Mouse (Mus musculus) G1E (cell line): ENCODE measurements around the gene Prph.
"Not testable (repeated sequence)": the region's sequence is repeated elsewhere in the genome, so short reads cannot be mapped to it uniquely, and the experiment has no call there.

Experiments used
- CTCF ChIP-seq: IDR thresholded peaks from 2 replicates; pipeline ENCODE4 v1.5.1; 2012; ENCODE audit warnings: low read depth, low read length, inconsistent platforms, mixed read lengths
- POLR2AphosphoS5 ChIP-seq: IDR thresholded peaks from 2 replicates; pipeline ENCODE4 v1.6.1; 2012; ENCODE audit warnings: low read depth, low read length, inconsistent platforms; ENCODE audit not compliant: insufficient replicate concordance

GRCm38 (mm10) chr15:99076011-99076410 is 21.0 kb downstream of the Prph start:
- TF ChIP-seq CTCF, POLR2AphosphoS5: not testable (repeated sequence)
